Mouse (Mus musculus) left cerebral cortex, postnatal 36 days (tissue): ENCODE results near the gene Pxylp1. TPM values are rescaled to one million over a fixed set of nuclear protein-coding genes. Genes with fewer than 3 reads are reported as not detected.

Experiments
- DNase-seq, 2 experiments: peaks; one replicate each; pipeline ENCODE4 v3.0.0; 2021 to 2022; ENCODE audit warnings: low spot score in 2 of 2, mixed read lengths in 1 of 2
- intact Hi-C: fragments of 180-260 bp; cut with DNase I; formaldehyde crosslinking; loops from one replicate; pipeline ENCODE4 v1.15.1; 2025
- total RNA-seq, 2 experiments: library from RNA; stranded (reverse); gene quantifications; 2 replicates each; pipeline ENCODE4 v1.2.3; 2021

The Pxylp1 gene
- total RNA-seq, 2 experiments from 2014 or later: 17.1 to 17.6 TPM

- intact Hi-C loops: no loop called here
- DNase-seq: no peak
Measured at GRCm38 (mm10) chr9:96891341-96892330, 833 bp downstream of the Pxylp1 start.

GRCm38 (mm10) chr9:96890756-96891155 is 1.7 kb downstream of the Pxylp1 start:
- no peak for DNase-seq
- intact Hi-C loops: no loop called here

GRCm38 (mm10) chr9:96890266-96890665 is 2.2 kb downstream of the Pxylp1 start:
- intact Hi-C loops: no loop called here
- DNase-seq: no peak

GRCm38 (mm10) chr9:96889345-96890021 is 3.0 kb downstream of the Pxylp1 start:
- peak; percentile 84 to 87 for DNase-seq
- intact Hi-C loops: loop anchor here (2.0 kb wide), 1 partner anchor 51 kb away; no protein-coding TSS in a partner anchor

GRCm38 (mm10) chr9:96888742-96889344 is 3.6 kb downstream of the Pxylp1 start:
- DNase-seq: peak; percentile 49 to 59
- intact Hi-C loops: loop anchor here (2.0 kb wide), 1 partner anchor 50 kb away; no protein-coding TSS in a partner anchor

GRCm38 (mm10) chr9:96887954-96888353 is 4.5 kb downstream of the Pxylp1 start:
- intact Hi-C loops: loop anchor here (2.0 kb wide), 1 partner anchor 49 kb away; no protein-coding TSS in a partner anchor
- DNase-seq: no peak

- intact Hi-C loops: no loop called here
Measured at GRCm38 (mm10) chr9:96887492-96887891, 5.0 kb downstream of the Pxylp1 start.

GRCm38 (mm10) chr9:96885781-96886180 is 6.7 kb downstream of the Pxylp1 start:
- intact Hi-C loops: no loop called here
- no peak for DNase-seq

More at GRCm38 (mm10) chr9:96887492-96887891, 5.0 kb downstream of the Pxylp1 start:
- no peak for DNase-seq

- DNase-seq: no peak
- intact Hi-C loops: no loop called here
Measured at GRCm38 (mm10) chr9:96882496-96883265, 9.8 kb downstream of the Pxylp1 start.

GRCm38 (mm10) chr9:96881901-96882300 is 10.6 kb downstream of the Pxylp1 start:
- no peak for DNase-seq
- intact Hi-C loops: no loop called here

GRCm38 (mm10) chr9:96879024-96879423 is 13.4 kb downstream of the Pxylp1 start:
- intact Hi-C loops: no loop called here
- no peak for DNase-seq

- DNase-seq: no peak
- intact Hi-C loops: no loop called here
Measured at GRCm38 (mm10) chr9:96878464-96878863, 14.0 kb downstream of the Pxylp1 start.

- intact Hi-C loops: no loop called here
- DNase-seq: no peak
Measured at GRCm38 (mm10) chr9:96875704-96876103, 16.8 kb downstream of the Pxylp1 start.

- intact Hi-C loops: no loop called here
- DNase-seq: peak; percentile 50 to 60
Measured at GRCm38 (mm10) chr9:96873082-96873481, 19.4 kb downstream of the Pxylp1 start.

GRCm38 (mm10) chr9:96870104-96870503 is 22.4 kb downstream of the Pxylp1 start:
- intact Hi-C loops: no loop called here
- DNase-seq: no peak

GRCm38 (mm10) chr9:96869542-96869941 is 22.9 kb downstream of the Pxylp1 start:
- DNase-seq: no peak
- intact Hi-C loops: no loop called here

GRCm38 (mm10) chr9:96868546-96868945 is 23.9 kb downstream of the Pxylp1 start:
- no peak for DNase-seq
- intact Hi-C loops: no loop called here

- DNase-seq: no peak
- intact Hi-C loops: no loop called here
Measured at GRCm38 (mm10) chr9:96867165-96867564, 25.3 kb downstream of the Pxylp1 start.

- DNase-seq: no peak
- intact Hi-C loops: no loop called here
Measured at GRCm38 (mm10) chr9:96866196-96866595, 26.3 kb downstream of the Pxylp1 start.
